Mouse (Mus musculus): ENCODE measurements around the gene Ccdc9b.
A peak's percentile ranks its signal among the peaks of the same experiment; 100 is the strongest.

The Ccdc9b gene

GRCm38 (mm10) chr2:118747301-118747960, 15.0 kb downstream of the Ccdc9b start:
- DNase-seq (ENCODE audit: low read depth), result peak; percentile 47

DNA sequence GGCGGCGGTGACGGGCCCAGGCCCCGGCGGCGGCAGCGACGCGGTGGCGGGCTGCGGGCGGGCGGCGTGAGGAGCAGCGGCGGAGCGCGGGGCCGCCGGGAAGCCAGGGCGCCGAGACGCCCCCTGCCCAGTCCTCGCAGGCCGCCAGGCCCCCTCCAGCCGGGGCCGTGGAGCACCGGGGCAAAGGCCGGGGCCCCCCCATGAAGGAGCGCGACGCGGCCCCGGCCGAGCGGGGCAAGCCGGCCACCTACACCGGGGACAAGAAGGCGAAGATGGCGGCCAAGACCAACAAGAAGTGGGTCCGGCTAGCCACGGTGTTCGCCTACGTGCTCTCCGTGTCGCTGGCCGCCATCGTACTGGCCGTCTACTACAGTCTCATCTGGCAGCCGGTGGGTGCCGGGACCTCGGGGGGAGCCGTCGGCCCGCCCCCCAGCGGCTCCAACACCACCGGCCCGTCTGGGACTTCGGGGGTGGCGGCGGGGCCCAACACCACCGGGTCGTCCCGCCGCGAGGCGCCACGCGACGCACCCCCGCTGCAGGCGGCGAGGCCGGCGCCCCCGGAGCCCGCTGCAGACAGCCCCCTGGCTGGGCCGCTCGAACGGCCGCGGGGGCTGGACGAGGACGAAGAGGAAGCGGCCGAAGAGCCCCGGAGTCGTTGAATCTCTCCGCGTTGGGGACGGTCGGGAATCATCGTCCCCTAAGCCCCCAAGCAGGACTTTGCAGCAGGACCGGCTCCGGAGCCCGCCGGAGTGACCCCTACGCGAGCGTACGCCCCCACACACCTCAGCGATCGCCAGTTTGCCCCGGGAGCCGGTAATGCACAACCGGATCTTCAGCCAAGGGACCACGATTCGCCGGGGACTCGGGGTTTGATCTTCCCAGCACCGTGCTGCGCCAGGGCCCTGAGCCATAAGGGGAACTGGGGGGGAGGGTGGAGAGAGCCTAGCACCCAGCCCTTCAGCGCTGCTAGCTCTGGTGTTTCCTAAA, 16.3 kb downstream of the Ccdc9b start:
- peak; percentile 44 for DNase-seq (ENCODE audit: low read depth)

- peak; percentile 92 for DNase-seq (ENCODE audit: low read depth)
These were observed 17.1 kb downstream of the Ccdc9b start, which contains the start of gene Inafm2 for GRCm38 (mm10) chr2:118745232-118745884. Inafm2 (plus strand) TSS chr2:118745758.

DNA sequence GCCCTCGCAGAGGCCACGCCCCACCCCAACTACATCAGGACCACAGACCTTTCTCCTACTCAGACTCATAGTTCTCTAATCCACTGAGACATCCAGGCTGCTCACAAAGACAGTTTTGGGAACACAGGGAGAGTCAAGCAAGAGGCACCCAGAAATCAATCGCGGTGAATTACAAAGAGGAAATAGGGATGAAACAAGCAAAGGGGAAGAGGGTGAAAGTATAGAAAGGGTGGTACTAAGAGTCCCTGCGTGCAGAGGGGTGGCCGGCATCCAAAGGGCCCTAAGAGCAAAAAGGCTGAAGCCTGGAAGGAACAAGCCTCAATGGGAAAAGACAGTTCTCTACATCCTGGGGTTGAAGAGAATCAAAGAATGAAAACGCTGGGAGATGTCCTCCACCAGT, 17.8 kb downstream of the Ccdc9b start:
- no peak for DNase-seq (ENCODE audit: low read depth)

DNA sequence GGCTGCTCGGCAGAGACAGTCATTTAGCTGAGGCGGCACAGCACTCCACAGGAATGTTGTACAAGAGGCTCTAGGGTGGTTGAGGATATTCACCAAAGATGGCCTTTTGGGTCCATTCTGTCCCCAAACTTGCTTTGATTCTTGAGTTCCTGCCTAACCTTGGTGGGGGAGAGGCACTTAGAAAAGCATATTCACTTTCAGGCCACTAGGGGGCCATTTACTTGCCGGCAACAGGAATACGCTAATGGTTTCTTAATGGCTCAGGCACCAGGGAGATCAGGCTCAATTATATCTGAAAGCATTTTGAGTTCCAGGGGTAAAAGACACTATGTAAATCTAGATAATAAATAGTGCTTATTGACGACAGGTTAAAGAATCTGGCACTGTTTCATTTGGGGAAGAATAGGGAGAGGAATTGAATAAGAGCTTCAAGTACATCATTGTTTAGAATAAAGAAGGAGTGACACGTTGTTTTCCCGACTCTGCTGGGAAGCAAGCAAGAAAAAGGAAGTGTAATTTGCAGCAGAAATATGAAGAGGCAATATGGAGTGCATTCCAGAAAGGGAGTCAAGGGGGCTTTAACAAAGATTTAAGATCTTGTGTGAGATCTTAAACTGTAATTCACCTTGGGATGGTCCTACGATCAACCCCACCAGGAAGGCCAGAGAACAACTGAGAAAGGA, 19.1 kb downstream of the Ccdc9b start:
- peak; percentile 80 for DNase-seq (ENCODE audit: low read depth)

DNA sequence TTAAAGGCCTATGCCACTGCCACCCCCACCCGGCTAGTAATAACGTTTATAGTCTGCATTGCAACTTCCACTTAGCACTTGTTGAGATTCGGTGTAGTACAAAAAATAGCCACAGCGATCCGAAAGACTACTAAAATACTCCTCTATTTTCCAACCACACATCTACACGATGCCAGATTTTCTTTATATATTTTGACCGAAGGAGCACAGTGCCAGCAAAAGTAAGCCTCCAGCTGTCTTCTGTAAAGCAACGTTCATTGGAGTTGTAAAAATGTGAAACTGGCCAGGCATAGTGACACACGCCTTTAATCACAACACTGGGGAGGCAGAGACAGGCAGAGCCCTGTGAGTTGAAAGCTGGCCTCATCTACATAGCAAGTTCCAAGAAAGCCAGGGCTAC, 21.3 kb downstream of the Ccdc9b start:
- no peak for DNase-seq (ENCODE audit: low read depth)

DNA sequence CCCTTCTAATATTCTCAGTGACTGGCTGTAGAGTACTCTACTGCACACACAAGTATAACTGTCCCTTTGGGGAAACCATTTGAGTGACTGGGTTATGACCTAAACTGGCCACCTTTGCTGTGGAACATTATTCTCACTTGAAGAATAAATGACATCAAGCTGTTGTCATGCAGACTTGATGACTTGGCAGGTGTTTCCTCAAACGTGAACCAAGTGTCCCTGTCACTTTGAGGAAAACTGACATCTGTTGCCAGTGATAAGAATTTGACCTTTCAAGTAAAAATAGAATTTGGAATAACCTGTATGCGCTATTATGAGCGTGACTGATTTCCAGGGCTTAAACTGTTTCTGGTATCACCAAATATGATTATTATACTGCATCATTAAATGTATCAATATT, 22.1 kb downstream of the Ccdc9b start:
- peak; percentile 72 for DNase-seq (ENCODE audit: low read depth)

DNA sequence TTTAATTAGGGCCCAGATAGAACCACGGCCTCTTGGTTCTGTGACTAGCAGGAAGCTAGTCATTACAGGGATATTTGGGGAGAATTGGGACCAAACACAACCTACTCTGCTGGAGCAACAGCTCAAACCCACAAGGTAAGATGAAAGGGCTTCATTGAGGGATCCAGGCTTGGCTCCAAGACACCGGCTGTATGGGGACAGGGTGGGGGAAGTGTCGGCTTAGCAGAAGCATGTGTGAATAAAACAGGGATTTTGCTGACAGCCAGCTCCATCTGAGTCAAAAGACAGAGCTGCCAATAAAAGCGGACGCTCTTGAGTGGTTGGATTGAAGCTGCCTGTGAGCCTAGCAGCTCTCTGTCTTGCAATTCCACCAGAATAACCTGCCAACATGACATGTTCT, 29.1 kb downstream of the Ccdc9b start:
- DNase-seq (ENCODE audit: low read depth), result no peak

- no peak for DNase-seq (ENCODE audit: low read depth)
These were observed 30.5 kb downstream of the Ccdc9b start for GRCm38 (mm10) chr2:118731981-118732380.

- peak; percentile 87 for DNase-seq (ENCODE audit: low read depth)
These were observed 31.9 kb downstream of the Ccdc9b start for GRCm38 (mm10) chr2:118730622-118730915.

GRCm38 (mm10) chr2:118729816-118730621, 32.4 kb downstream of the Ccdc9b start:
- no peak for DNase-seq (ENCODE audit: low read depth)

GRCm38 (mm10) chr2:118729194-118729593, 33.3 kb downstream of the Ccdc9b start:
- DNase-seq (ENCODE audit: low read depth), result peak; percentile 89

DNA sequence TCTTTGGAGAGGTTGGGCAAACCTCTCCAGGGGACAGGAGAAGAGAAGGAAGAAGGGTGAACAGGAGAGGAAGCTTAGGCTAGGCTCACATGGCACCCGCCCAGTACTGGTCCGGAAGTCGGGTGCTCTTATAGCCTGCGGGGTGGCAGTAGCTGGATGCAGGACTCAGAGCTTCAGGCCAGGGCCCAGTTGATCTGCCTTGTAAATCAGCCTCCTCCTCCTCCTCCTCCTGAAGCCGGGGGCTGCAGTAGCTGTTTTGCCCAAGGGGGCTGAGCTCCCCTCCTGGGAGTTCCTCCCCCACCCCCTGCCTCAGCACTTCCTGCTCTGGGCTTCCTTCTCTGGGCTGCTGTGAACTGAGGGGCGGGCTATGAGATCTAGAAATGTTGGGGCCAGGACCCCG, 34.1 kb downstream of the Ccdc9b start, which contains the start of gene Plcb2:
Gene Plcb2 (minus strand): TSS at position 102 of the 400 bp plus-strand sequence.
- DNase-seq (ENCODE audit: low read depth), result peak; percentile 82

- no peak for DNase-seq (ENCODE audit: low read depth)
These were observed 34.5 kb downstream of the Ccdc9b start for GRCm38 (mm10) chr2:118727911-118728310.

- DNase-seq (ENCODE audit: low read depth), result peak; percentile 39
These were observed 35.6 kb downstream of the Ccdc9b start for GRCm38 (mm10) chr2:118726873-118727272.

- peak; percentile 21 for DNase-seq (ENCODE audit: low read depth)
These were observed 37.0 kb downstream of the Ccdc9b start for GRCm38 (mm10) chr2:118725511-118725910.

DNA sequence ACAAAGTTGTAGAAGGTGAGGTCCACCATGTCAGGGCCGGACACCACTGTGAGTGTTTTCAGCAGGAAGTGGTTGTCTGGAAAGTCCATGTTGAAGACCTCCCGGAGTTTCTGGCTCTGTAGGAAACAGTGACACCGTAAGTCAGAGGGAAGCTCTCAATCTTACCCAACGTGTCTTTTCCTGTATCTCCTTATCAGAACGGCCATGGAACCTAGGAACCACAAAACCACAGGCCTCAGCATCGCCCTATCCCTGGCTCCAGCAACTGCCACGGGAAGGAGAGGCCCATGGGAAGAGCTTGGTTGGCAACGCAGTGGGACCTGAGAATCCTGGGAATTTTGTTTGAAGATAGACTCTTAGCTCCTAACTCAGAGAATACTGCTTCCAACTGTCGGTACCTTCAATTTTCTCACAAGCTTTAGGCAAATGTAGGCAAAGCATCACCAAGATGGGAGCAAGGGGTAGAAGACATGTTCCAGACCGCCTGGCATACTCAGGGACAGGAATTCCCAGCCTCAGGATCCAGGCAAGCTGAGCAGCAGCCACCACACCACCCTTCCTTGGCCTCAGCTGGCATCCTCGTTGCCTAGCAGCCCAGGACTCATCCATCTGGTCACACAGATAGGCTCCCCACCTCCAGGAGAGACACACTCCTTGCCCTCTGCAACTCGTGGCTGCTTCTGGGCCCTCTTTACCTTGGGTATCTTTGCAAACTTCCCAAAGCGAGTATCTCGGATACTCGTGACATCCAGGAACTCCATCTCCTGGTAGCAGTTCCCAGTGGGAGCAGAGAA, 38.6 kb downstream of the Ccdc9b start:
- DNase-seq (ENCODE audit: low read depth), result peak; percentile 78

DNA sequence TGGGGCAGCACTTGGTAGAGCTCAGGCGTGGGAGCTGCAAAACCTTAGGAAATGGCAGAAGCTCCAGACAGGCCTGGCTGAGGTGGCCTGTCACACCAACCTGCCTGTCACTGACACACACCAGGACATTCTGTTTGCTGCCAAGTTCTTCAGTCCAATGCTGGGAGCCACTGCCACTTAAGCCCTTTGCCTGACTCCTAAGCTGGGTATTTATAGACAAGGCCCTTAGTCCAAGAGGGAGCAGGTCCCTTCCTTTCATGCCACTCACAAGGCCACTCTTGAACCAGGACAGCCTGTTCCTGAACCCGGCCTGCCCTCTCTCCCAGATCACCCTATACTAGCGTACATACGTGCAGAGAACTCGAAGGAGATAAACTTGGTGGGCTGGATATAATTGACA, 45.8 kb downstream of the Ccdc9b start:
- no peak for DNase-seq (ENCODE audit: low read depth)

DNA sequence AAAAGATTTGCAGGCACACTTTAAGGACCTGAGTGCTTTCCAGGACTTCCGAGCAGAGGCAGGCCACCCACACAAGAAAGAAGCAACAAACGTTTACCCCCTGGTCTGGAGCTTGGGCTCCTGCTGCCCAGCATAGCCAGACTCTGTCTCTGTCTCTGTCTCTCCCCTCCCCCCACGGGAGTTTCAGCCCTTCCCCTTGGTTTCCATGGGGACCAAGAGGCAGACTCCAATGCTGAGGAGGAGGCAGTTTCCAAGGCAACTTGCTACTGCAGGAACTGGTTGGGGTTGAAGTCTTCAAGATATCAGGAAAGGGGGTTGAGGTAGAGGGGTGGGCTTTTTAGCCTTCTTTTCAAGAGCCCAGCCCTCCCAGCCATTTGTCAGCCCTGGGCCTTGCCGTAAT, 48.2 kb downstream of the Ccdc9b start:
- DNase-seq (ENCODE audit: low read depth), result no peak

DNA sequence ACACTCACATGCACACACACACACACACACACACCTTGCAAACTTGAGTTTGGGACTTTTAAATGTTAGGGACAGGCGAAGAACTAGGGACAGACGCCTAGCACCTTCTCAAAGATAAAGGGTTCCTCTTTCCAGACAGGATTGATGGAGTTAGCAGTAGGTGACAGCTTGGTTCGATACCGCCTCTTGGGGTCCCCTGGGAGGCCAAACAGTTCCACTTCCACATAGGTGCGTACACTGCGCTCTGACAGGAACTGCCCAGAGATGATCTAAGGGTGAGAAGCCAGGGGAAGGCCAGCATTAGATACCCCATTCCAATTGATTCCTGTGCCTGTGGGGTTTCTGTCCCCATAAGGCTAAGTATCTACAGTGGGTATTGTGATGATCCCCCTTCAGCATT, 48.8 kb downstream of the Ccdc9b start:
- no peak for DNase-seq (ENCODE audit: low read depth)

Measured in 416B (cell line).